Mouse (Mus musculus): ENCODE results near the gene Hmcn2. TPM values are rescaled to one million over a fixed set of nuclear protein-coding genes. Genes with fewer than 3 reads are reported as not detected.

Hmcn2 gene
- polyA plus RNA-seq, 3 experiments from 2014 or later: 0.20 to 0.54 (median 0.38) TPM

DNA sequence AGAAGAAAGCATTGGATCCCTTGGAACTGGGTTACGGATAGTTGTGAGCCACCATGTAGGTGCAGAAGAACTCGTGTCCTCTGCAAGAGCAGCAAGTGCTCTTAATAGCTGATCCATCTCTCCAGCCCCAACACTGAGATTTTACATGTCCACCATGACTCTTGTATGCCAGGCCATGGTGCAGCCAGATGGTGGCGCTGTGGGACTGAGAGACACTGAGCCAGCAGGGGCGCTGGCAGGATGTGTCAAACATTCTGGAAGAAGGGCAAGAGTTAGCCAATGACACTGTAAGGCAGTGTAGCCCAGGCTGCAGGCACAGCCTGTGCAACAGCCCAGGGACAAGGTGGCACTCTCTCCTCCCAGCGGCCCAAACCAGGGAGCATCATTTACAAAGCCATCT lies 170.0 kb downstream of the Hmcn2 start:
- ATAC-seq: no peak

DNA sequence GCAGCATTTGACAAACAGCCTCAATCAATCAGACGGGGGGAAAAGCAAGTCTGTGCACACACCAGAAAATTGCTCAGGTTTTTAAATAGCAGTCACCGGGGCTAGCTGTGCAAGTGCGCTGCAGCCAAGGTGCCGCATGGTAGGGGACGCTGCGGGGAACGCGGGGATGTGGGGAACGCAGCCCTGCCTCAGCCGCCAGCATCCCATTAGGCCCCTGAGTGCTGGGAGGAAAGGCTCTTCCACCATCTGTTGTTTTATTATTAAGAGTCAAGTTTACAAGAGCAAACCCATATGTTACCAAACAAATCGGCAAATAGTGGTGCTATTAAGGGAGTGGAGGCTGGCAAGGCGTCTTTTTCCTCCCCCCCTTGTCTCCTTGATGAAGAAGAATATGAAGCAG lies 175.0 kb downstream of the Hmcn2 start:
- ATAC-seq: no peak

DNA sequence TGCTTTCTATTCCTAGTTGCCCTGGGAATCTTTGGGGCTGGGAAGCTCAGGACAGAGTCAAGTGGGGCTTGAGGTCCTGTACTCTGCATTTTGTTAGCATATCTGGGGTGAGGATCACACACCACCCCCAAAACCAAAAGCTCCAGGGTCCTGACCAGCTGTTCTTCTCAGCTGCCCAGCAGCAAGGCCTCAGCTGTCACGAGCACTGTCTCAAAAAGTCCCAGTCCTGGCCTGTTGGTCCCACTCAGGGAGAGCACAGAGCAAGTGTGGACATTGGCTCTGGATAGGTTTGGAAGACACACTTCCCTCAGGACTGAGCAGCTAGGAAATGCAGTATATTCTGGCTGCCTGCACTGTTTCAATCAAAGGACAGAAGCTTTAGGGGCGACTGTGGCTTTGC lies 176.3 kb downstream of the Hmcn2 start:
- ATAC-seq: no peak

DNA sequence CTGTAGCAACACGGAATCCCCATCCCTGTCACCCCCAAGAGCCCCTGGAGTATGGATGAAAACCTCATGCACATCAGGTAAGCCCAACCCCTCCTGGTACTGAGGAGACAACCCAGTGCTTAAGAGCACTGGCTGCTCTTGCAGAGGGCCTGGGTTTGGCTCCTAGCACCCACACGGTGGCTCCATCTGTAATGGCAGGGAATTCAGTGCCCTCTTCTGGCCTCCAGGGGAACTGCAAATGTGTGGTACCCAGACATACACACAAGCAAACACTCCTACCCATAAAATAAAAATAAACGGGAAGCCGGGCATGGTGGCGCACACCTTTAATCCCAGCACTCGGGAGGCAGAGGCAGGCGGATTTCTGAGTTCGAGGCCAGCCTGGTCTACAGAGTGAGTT lies 178.1 kb downstream of the Hmcn2 start:
- no peak for ATAC-seq

DNA sequence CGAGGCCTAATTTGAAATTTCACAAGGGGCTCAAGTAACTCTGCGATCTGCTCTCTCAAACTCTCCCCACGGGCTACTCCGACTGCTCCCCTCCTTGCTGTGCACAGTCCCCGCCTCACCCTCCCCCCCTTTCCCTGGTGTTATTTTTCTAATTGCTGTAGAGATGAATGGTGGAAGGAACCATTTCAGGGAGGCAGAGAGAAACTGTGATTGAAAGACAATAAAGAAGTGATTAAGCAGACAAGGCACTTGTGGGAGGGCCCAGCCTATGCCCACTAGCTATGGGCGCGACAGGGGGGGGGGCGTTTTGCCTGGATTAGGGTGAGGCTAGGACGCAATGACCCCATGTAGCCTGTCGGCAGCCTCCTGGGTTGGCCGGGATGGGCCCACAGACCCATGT lies 179.0 kb downstream of the Hmcn2 start:
- no peak for ATAC-seq

DNA sequence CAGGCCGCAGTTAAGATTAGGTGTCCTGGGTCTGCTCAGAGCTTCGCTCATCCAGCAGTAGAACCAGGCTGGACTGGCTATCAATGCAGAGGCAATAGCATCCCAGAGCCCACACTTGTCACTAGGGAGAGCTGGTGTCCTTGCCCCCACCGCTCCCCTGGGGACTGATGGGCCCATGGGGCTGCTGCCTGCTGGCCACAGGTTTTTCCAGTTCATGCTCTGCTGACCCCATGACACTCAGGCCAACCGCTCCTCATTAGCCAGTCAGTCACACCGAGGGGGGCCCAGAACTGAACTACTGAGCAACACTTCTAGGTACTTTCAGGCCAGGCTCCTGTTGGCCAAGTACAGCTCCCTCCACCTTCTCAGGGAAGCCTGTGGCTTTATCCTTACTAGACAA lies 180.1 kb downstream of the Hmcn2 start:
- ATAC-seq: no peak

DNA sequence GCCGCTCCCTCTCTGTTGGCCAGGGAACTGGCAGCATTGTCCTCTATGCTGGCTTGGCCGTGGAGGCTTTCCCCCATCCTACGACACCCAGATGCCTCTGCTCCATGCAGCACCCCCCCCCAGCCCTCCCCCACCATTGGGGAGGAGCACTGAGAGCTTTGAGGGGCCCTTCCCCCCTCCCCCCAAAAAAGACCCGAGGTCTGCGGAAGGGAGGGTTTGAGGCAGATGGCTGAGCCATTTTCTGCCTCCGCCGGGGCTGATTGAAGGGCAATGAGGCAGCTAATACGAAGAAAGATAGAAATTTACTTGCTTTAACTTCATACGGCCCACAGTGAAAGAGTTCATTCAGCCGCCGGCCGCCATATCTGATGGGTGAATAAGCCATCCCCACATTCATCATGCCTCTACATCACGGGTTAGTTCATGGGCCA lies 180.8 kb downstream of the Hmcn2 start:
- ATAC-seq: no peak

DNA sequence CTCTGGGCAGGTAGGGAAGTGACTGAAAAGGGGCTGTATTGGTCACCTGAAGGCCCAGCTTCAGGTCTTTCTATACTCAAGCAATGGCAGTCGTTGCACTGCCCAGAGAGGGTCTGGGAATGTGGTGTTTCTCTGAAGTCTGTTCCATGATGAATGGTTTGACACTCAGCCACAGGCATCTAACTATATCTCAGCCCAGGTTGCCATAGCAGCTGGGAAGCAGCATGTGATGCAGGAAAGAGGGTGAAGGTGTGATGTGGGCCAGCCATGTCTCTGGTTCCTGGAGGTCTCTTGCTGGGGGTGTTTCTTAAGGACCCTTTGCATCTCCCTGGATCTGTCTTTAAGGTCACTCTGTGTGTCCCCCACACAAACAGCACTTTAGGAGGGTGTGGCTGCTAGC lies 181.9 kb downstream of the Hmcn2 start:
- no peak for ATAC-seq

DNA sequence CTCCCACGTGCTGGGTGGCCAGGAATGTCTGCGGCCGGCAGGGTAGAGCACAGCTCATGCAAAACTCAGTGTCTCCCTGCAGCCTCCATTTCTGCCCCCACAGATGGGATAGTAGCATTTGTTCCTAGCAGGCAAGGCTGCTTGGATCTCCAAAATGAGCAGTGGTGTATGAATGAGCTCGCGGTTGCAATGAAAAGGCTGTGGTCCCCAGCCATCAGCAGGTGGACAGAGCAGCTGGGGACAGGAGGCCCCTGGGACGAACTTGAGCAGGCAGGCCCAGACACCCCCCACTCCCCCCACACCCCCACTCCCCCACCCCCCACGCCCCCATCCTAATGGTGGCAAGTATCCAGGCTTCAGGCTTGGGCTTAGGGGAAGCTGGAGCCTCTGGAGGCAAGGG lies 182.9 kb downstream of the Hmcn2 start:
- ATAC-seq: no peak

DNA sequence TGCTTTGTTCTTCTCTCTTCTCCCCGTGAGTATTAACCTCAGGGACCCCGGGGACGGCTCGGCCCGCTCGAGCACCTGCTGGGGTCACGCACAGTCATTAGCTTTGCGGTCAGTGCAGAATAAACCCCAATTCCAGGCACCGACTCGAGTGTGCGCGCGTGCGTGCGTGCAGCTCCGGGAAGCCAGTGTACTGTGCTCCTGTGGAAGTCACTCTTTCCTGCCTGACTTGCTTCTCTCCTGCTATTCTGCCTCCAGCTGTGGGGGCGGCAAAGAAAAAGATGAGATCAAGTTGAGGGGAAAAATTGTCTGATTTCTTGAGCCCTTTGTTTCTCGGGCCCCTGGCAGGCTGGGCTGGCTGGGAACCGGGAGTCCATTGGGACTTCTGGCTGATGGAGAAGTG lies 183.4 kb downstream of the Hmcn2 start:
- no peak for ATAC-seq

DNA sequence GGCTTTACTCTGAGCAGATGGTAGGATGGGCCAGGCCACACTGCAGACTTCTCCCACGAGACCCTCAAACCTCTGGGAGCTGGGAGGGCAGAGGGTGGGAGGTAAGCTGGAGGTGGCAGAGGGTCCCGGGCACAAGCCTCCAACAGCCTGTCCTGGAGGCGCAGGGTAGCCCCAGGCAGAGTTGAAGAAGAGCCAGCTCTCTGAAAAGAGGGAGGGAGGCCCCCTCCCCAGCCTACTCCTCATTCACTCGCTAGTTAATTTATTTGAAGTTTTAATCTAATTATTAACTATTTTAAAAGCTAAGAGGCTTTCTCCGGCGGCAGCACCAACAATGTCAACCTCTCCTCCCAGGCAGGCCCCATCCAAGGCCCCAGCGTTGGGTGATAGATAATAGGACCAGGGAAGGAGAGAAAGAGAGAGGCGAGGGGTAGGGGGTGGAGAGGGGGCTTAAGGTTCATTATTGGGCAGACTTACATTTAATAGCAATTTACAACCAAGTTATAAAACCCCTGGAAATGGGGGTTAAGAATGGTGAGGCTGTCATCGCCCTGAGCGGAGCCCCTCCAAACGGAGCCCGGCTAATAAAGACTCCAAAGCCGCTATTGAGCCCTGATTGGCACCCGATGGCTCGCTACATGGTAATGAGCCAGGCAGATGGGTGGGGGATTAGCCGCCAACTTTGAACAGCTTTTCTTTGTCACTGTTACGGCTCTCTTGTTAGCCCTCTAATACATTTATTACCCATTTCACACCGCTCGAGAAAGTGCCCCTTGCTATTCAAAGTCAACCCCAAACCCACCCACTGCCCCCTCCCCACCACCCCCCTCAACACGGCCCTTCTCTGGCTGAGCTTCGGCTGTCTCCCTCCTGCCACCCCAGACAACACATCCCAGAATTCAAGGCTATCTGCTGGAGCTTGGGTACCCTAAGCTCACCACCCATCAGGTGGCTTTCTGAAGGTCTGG lies 185.4 kb downstream of the Hmcn2 start:
- ATAC-seq: no peak

DNA sequence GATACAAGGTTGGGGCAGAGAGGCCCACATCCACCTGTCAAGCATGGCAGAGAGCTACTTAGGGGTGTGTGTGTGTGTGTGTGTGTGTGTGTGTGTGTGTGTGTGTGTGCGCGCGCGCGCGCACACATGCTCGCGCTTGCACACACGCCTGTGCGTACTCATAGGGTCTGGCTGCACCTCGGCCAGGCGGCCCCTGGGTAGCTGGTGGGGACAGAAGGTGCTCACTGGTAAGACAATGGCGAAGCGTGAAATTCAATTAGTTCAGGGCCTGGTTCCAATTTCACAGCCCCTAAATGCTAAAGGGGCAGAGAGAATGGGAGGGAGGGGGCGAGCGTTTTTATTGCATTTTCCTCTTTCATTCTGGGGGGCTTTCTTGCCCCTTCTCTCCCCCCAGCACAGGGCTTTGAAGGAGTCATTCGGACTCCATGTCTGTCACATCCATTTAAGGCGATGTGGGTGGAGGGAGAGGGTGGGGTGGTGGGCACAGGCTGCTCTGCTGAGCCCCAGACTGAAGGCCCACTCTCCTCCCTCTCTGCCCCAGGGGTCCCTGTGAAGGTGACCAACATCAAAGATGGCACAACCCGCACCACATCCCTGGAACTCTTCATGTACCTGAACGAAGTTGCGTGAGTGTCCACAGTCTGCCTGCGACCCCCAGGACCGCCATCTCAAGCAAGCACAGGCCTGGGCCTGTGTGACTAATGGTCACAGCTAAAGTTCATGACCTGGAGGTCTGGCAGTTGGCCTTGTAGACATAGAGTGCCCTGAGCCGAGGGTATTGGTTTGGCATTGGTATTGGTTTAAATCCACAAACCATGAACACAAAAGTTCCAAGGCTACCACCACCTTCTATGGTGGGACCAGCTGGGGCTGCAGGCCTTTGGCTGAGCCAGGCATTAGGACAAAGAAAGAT lies 186.3 kb downstream of the Hmcn2 start:
- ATAC-seq: no peak

DNA sequence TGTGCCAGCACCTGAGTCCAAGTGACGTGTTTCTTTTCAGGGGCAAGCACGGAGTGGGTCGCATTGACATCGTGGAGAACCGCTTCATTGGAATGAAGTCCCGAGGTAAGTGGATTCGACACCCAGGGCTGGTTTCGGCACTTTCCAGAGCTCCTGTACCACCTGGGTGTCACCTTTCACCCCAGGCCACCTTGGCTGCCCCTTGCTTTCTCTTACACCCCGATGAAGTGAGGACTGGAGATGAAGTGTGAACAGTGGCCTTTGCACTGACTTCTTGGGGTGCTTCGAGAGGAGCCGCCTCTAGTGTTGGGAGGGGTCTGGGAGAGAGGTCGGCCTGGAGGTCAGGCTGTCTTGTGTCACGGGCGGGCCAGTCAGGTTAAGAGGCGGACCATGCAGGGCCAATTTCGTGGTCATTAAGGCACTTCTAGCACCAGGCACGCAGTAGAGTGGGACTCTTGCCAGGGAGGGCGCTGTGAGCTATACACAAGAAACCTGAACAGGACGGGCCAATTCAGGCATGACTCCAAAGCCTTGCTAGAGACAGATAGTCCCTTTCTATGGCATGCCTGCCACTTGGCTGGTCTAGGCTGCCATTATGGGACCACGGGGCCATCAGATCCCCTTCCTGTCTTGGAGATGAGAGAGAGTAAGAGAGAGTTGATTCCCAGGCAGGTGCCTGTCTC lies 187.4 kb downstream of the Hmcn2 start:
- no peak for ATAC-seq

DNA sequence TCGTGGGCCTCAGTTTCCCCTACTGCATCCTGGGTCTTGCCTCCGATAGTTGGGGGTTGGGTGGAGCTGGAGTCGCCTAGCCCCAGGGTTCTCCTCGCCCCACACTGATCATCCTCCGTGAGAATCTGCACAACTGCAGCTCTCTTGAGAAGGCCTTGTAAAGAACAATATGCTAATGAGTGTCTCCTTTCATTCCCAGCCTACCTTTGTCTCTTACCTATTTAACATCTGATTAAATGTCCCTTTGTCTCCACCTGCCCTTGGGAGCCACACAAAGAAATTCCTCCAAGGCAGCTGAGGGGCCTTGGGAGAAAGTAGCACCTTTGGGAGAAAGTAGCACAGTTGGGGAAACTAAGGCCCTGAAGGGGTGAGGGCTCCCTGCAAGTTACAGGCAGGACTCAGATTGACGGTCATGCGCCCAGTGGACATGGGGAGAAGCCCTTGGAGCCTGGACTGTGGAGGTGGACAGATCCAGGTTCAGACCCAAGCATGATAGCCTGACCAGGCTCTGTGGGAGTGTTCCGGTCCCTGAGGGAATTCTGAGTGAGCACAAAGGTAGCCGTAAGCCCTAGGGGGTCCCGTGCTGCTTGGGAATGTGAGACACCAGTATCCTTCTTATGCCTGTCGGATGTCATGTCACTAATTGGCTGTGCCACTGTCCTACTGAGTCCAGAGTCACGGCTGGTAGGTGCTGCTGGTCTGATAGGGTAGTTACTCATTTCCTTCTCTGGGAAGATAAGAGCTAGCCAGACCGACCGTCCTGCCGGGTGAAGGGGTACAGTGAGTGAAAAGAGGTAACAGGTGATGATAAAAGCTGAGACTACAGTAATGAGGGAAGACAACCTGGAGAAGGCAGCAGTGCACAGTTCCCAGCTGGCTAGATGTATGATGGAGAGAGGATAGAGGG lies 188.7 kb downstream of the Hmcn2 start:
- no peak for ATAC-seq

DNA sequence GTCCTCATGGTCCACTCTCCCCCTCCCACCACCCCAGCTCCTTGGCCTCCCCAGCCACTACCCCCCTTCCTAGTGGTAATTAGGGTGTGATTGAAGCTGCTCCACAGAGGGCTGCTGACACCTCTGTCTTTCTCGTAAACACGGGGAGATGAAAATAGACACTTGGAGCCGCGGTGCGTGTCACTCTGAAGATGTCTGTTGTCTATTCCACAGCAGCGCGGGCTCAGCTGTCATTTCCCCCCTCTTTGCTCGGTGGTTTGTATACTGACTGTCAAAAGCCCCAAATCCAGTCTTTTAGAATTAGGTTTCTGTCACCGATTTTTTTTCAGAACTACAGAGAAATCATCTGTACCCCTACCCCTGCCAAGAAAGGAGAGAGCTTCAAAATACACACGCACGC lies 191.3 kb downstream of the Hmcn2 start:
- no peak for ATAC-seq

DNA sequence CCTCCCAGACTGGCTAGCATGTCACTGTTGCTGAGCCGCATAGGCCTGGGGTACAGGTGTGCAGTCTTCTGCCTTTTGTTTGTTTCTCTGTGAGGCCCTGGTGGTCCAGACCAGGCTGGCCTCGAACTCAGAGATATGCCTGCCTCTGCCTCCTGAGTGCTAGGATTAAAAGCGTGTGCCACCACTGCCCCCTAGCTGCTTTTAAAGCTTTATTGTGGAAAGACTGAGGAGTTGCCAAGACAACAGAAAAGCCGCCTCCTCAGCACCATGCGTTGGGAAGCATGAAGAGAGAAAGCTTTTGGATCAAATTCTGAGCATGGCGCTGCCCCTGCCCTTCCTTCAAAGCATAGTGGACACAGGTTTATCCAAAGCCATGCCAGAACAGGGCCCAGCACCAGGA lies 194.6 kb downstream of the Hmcn2 start:
- ATAC-seq: no peak

Other genes starting within 250 kb of the Hmcn2 start
- 100 to 1,000 TPM in 2 of 3 experiments, 10 to 100 TPM in 1; 86.1 to 123 (median 103) TPM for gene Fnbp1, start 172.4 kb upstream of the Hmcn2 start, polyA plus RNA-seq (2017; shearing (Covaris generic))
- gene Gpr107, start 162.1 kb upstream of the Hmcn2 start, polyA plus RNA-seq (2017; shearing (Covaris generic)): 10 to 100 TPM; 49.2 to 57.0 (median 50.5) TPM
- gene Ncs1, start 68.6 kb upstream of the Hmcn2 start, polyA plus RNA-seq (2017; shearing (Covaris generic)): 1 to 10 TPM in 2 of 3 experiments, under 1 TPM in 1; 0.63 to 1.4 (median 1.4) TPM
- gene Ass1, start 155.8 kb downstream of the Hmcn2 start, polyA plus RNA-seq (2017; shearing (Covaris generic)): 100 to 1,000 TPM; 342 to 389 (median 381) TPM

Measured in inflammation-experienced regulatory T-cells, adult 6 months (primary cell).